In genomic region chr4:139246130-139246877, GRCm38 (mm10) we compare ENCODE assay signal across 11 mouse cellular contexts. TPM values are rescaled to one million over a fixed set of nuclear protein-coding genes. Genes with fewer than 3 reads are reported as not detected.
DNase-seq lines count a peak whose midpoint lies in the region; ATAC-seq lines count a peak whose summit lies in the region.
"Had no signal": no experiment of that assay in that cellular context is flagged by ENCODE, and none has a peak within 500 bp of the region (broad histone marks: within the 10 kb centered on the region; RNA-seq: fewer than 3 reads in every experiment).

No protein-coding gene starts in this region.

- H3K9ac ChIP-seq in midbrain, embryonic 11.5 days (ENCODE audit: low read length) = no peak overlapping the region
- peak overlapping the region; percentile 26 for H3K9ac ChIP-seq in forebrain, embryonic 13.5 days
- H3K9ac ChIP-seq in limb, embryonic 12.5 days (replicated peaks) = peak overlapping the region; percentile 28; the same call in 1 of the 2 replicates

- DNase-seq in midbrain, embryonic 10.5 days (ENCODE audit: low spot score) = no peak
- no peak for DNase-seq in midbrain, embryonic 11.5 days (ENCODE audit: low spot score, missing footprints)
- peak; percentile 59 for DNase-seq in retina, postnatal 7 days (ENCODE audit: low read depth, low spot score)
- DNase-seq in ovary, postnatal 36 days (ENCODE audit: low spot score) = no peak
- DNase-seq in lung, postnatal 14 days = no peak
- DNase-seq: adrenal gland, postnatal 36 days; kidney, postnatal 4 days had no signal

- H3K27ac ChIP-seq in midbrain, embryonic 10.5 days (replicated peaks) = peak overlapping the region; percentile 10; the same call in 1 of the 2 replicates
- H3K27ac ChIP-seq in midbrain, embryonic 11.5 days (ENCODE audit: low read depth, low read length) = no peak overlapping the region
- peak overlapping the region; percentile 84 for H3K27ac ChIP-seq in forebrain, embryonic 13.5 days
- H3K27ac ChIP-seq in limb, embryonic 12.5 days = peak overlapping the region; percentile 92

- ATAC-seq in midbrain, embryonic 11.5 days (ENCODE audit: low FRiP score) = no peak
- peak; percentile 83 for ATAC-seq in forebrain, embryonic 13.5 days
- peak; percentile 72 for ATAC-seq in limb, embryonic 12.5 days (ENCODE audit: insufficient number of reproducible peaks, insufficient read depth, low FRiP score, low TSS enrichment, low read depth)
- no peak for ATAC-seq in activated CD4-positive, CD25-positive, alpha-beta regulatory T cell, adult 4 months

- H3K9me3 ChIP-seq in midbrain, embryonic 10.5 days (replicated peaks) = no peaks in the 10 kb centered on the region
- no peaks in the 10 kb centered on the region for H3K9me3 ChIP-seq in midbrain, embryonic 11.5 days (ENCODE audit: control insufficient read depth, low read length)
- no peaks in the 10 kb centered on the region for H3K9me3 ChIP-seq in forebrain, embryonic 13.5 days (replicated peaks)
- no peaks in the 10 kb centered on the region for H3K9me3 ChIP-seq in limb, embryonic 12.5 days
- H3K9me3 ChIP-seq: G1E had no signal

- no peak overlapping the region for H3K4me3 ChIP-seq in midbrain, embryonic 10.5 days
- H3K4me3 ChIP-seq in midbrain, embryonic 11.5 days (ENCODE audit: low read depth, low read length) = no peak overlapping the region
- no peak overlapping the region for H3K4me3 ChIP-seq in forebrain, embryonic 13.5 days
- H3K4me3 ChIP-seq in limb, embryonic 12.5 days (replicated peaks) = no peak overlapping the region

- peaks cover 66% of the 10 kb centered on the region for H3K4me1 ChIP-seq in midbrain, embryonic 10.5 days
- H3K4me1 ChIP-seq in midbrain, embryonic 11.5 days (ENCODE audit: control insufficient read depth, insufficient read depth, low read length) = peaks cover 6% of the 10 kb centered on the region
- H3K4me1 ChIP-seq in forebrain, embryonic 13.5 days = peaks cover 66% of the 10 kb centered on the region
- H3K4me1 ChIP-seq in limb, embryonic 12.5 days (replicated peaks) = peaks cover 100% of the 10 kb centered on the region

- WGBS in midbrain, embryonic 10.5 days = 73% methylated on average over 7 of the region's 7 CpGs
- 78% methylated on average over 7 of the region's 7 CpGs for WGBS in midbrain, embryonic 11.5 days
- 16% methylated on average over 7 of the region's 7 CpGs for WGBS in forebrain, embryonic 13.5 days
- 12% methylated on average over 7 of the region's 7 CpGs for WGBS in limb, embryonic 12.5 days

- no peak overlapping the region for H3K4me2 ChIP-seq in midbrain, embryonic 11.5 days
- H3K4me2 ChIP-seq in forebrain, embryonic 13.5 days = peak overlapping the region; percentile 0; the same call in 1 of the 2 replicates
- H3K4me2 ChIP-seq in limb, embryonic 12.5 days = 0 out of 2 replicates have a peak overlapping the region, but pooled peaks have one; percentile 8

- no peaks in the 10 kb centered on the region for H3K27me3 ChIP-seq in midbrain, embryonic 10.5 days (ENCODE audit: low read depth, poor library complexity, severe bottlenecking)
- no peaks in the 10 kb centered on the region for H3K27me3 ChIP-seq in midbrain, embryonic 11.5 days (ENCODE audit: control insufficient read depth, insufficient read depth, low read length)
- H3K27me3 ChIP-seq in forebrain, embryonic 13.5 days = no peaks in the 10 kb centered on the region
- H3K27me3 ChIP-seq in limb, embryonic 12.5 days = no peaks in the 10 kb centered on the region

- peaks cover 39% of the 10 kb centered on the region for H3K36me3 ChIP-seq in midbrain, embryonic 10.5 days
- 0 out of 2 replicates have a peak, but pooled peaks cover 3% of the 10 kb centered on the region for H3K36me3 ChIP-seq in midbrain, embryonic 11.5 days (ENCODE audit: control insufficient read depth, insufficient read depth, low read length)
- peaks cover 7% of the 10 kb centered on the region; the same call in 1 of the 2 replicates for H3K36me3 ChIP-seq in forebrain, embryonic 13.5 days (ENCODE audit: poor library complexity, severe bottlenecking)
- peaks cover 19% of the 10 kb centered on the region for H3K36me3 ChIP-seq in limb, embryonic 12.5 days

RNA-seq across cellular contexts. Expression of gene Capzb, which starts 53.6 kb away (rescaled TPM):
- 330 and 349 TPM in 2 replicates for polyA plus RNA-seq in midbrain, embryonic 10.5 days (2016; fragmentation: Nextera tagmentation; extraction: Ambion mirVana)
- polyA plus RNA-seq in midbrain, embryonic 11.5 days (2014; fragmentation: Nextera tagmentation; extraction: Ambion mirVana) = 244 and 249 TPM in 2 replicates
- polyA plus RNA-seq in forebrain, embryonic 13.5 days (2015; fragmentation: Nextera tagmentation; extraction: Ambion mirVana) = 309 TPM in 2 replicates
- 386 and 390 TPM in 2 replicates for polyA plus RNA-seq in limb, embryonic 12.5 days (2016; fragmentation: Nextera tagmentation; extraction: Ambion mirVana)
- 100 to 1,000 TPM; 633 to 647 TPM for polyA plus RNA-seq in activated CD4-positive, CD25-positive, alpha-beta regulatory T cell, adult 4 months (2017; shearing (Covaris generic))

Comparison
In these comparisons a context has a peak if more than half of its experiments do, and no peak if none do; other contexts are left out.
1. ATAC-seq: peak in forebrain, embryonic 13.5 days (single experiment) and limb, embryonic 12.5 days (single experiment); none in midbrain, embryonic 11.5 days (single experiment) and activated CD4-positive, CD25-positive, alpha-beta regulatory T cell, adult 4 months (single experiment).